ENCODE assay signal across 22 mouse cellular contexts in genomic region chr6:37382761-37383160, GRCm38 (mm10). TPM values are rescaled to one million over a fixed set of nuclear protein-coding genes. Genes with fewer than 3 reads are reported as not detected.
DNase-seq lines count a peak whose midpoint lies in the region; ATAC-seq and TF ChIP-seq lines count a peak whose summit lies in the region.
"Had no signal": no experiment of that assay in that cellular context is flagged by ENCODE, and none has a peak within 500 bp of the region (broad histone marks: within the 10 kb centered on the region; RNA-seq: fewer than 3 reads in every experiment).

No protein-coding gene starts in this region.

- 0 out of 2 replicates have a peak overlapping the region, but pooled peaks have one; percentile 16 for H3K27ac ChIP-seq in testis, adult 2 months (ENCODE audit: control insufficient read depth, insufficient read depth, low read depth, low read length)
- no peak overlapping the region for H3K27ac ChIP-seq in hindbrain, embryonic 12.5 days

- no peaks in the 10 kb centered on the region for H3K36me3 ChIP-seq in testis, adult 2 months (ENCODE audit: control insufficient read depth, insufficient read depth, low read length)
- H3K36me3 ChIP-seq in hindbrain, embryonic 12.5 days, result no peaks in the 10 kb centered on the region
- H3K36me3 ChIP-seq: G1E had no signal

- no peak overlapping the region for H3K4me2 ChIP-seq in hindbrain, embryonic 12.5 days (replicated peaks)

- H3K9ac ChIP-seq in hindbrain, embryonic 12.5 days, result no peak overlapping the region

- TF ChIP-seq POLR2A in testis, adult 2 months (IDR thresholded peaks at IDR 0.05; ENCODE audit: control insufficient read depth, low read depth, low read length), result no peak

- no peaks in the 10 kb centered on the region for H3K9me3 ChIP-seq in hindbrain, embryonic 12.5 days (replicated peaks)
- H3K9me3 ChIP-seq: G1E had no signal

- no peak for TF ChIP-seq CTCF in testis, adult 2 months (IDR thresholded peaks at IDR 0.05; ENCODE audit: control insufficient read depth, insufficient read depth, insufficient replicate concordance, low read depth, low read length)

- peak; percentile 27 for DNase-seq in retina, postnatal 1 day
- DNase-seq in retina, embryonic 14.5 days (ENCODE audit: low spot score), result no peak
- DNase-seq in testis, postnatal 10 days (ENCODE audit: low spot score), result no peak
- peak; percentile 92 for DNase-seq in Muller cell, postnatal 12 days (ENCODE audit: inconsistent ontology term)
- DNase-seq: adrenal gland, adult 2 months; adrenal gland, adult 8-10 months; adrenal gland, postnatal 10 days; adrenal gland, postnatal 14 days; adrenal gland, postnatal 25 days; adrenal gland, postnatal 36 days; B cell, adult 2 months; cerebellum, adult 11 months; cerebellum, adult 11-12 months; cerebellum, adult 18-20 months; cerebellum, adult 2 months had no signal

- 79% methylated on average over 6 of the region's 6 CpGs for WGBS in hindbrain, embryonic 12.5 days

- no peaks in the 10 kb centered on the region for H3K27me3 ChIP-seq in testis, adult 2 months (ENCODE audit: control insufficient read depth, insufficient read depth, low read length)
- H3K27me3 ChIP-seq in hindbrain, embryonic 12.5 days, result no peaks in the 10 kb centered on the region
- H3K27me3 ChIP-seq: CH12.LX, Patski had no signal

- no peak for ATAC-seq in hindbrain, embryonic 12.5 days (ENCODE audit: low FRiP score)
- ATAC-seq: activated CD4-positive, CD25-positive, alpha-beta regulatory T cell, adult 4 months; CD4-positive, CD25-positive, alpha-beta regulatory T cell, adult 4 months; Patski had no signal

- H3K4me3 ChIP-seq in testis, adult 2 months (ENCODE audit: control insufficient read depth, low read depth, low read length), result no peak overlapping the region
- H3K4me3 ChIP-seq in hindbrain, embryonic 12.5 days, result no peak overlapping the region

- H3K4me1 ChIP-seq in testis, adult 2 months (ENCODE audit: control insufficient read depth, insufficient read depth, low read length), result no peaks in the 10 kb centered on the region
- no peaks in the 10 kb centered on the region for H3K4me1 ChIP-seq in hindbrain, embryonic 12.5 days

RNA-seq across cellular contexts. Expression of gene Creb3l2, which starts 59.2 kb away (rescaled TPM):
- 2.0 and 2.1 TPM in 2 replicates for polyA plus RNA-seq in testis, adult 2 months (2012; rRNA removed)
- polyA plus RNA-seq in hindbrain, embryonic 12.5 days (2016; fragmentation: Nextera tagmentation; extraction: Ambion mirVana), result 14.9 and 16.7 TPM in 2 replicates
- polyA plus RNA-seq: G1E had no signal

Comparison
In these comparisons a context has a peak if more than half of its experiments do, and no peak if none do; other contexts are left out.
1. DNase-seq: peak in retina, postnatal 1 day (single experiment) and Muller cell, postnatal 12 days (single experiment); none in retina, embryonic 14.5 days (single experiment) and testis, postnatal 10 days (single experiment).